Mouse (Mus musculus) layer of hippocampus, adult 2 months (tissue): ENCODE results near the gene Atg4a-ps. TPM values are rescaled to one million over a fixed set of nuclear protein-coding genes. Genes with fewer than 3 reads are reported as not detected.

Source experiments
- DNase-seq, 2 experiments: peaks; one replicate each; pipeline ENCODE4 v3.0.0; 2022; ENCODE audit warnings: low spot score in 2 of 2
- H3K27ac ChIP-seq: fragments of 200-600 bp; 2 replicates; pipeline ENCODE4 v1.8.1; 2022
- H3K4me3 ChIP-seq: fragments of 200-600 bp; 2 replicates; pipeline ENCODE4 v1.8.1; 2022; ENCODE audit warnings: mild to moderate bottlenecking
- CTCF ChIP-seq: fragments of 200-600 bp; conservative IDR thresholded peaks from 2 replicates; pipeline ENCODE4 v1.8.1; 2022; ENCODE audit warnings: antibody characterized with exemption, mild to moderate bottlenecking, moderate library complexity
- microRNA-seq, 2 experiments: library from miRNA; unstranded; fragments of <30 nt; microRNA quantifications; one replicate each; pipeline ENCODE4 v1.2.0; 2021
- total RNA-seq, 2 experiments: library from RNA; stranded (reverse); gene quantifications; 2 replicates each; pipeline ENCODE4 v1.2.3; 2021

Gene Atg4a-ps
- total RNA-seq, 2 experiments from 2014 or later: 1.9 TPM; not detected in 1

DNA sequence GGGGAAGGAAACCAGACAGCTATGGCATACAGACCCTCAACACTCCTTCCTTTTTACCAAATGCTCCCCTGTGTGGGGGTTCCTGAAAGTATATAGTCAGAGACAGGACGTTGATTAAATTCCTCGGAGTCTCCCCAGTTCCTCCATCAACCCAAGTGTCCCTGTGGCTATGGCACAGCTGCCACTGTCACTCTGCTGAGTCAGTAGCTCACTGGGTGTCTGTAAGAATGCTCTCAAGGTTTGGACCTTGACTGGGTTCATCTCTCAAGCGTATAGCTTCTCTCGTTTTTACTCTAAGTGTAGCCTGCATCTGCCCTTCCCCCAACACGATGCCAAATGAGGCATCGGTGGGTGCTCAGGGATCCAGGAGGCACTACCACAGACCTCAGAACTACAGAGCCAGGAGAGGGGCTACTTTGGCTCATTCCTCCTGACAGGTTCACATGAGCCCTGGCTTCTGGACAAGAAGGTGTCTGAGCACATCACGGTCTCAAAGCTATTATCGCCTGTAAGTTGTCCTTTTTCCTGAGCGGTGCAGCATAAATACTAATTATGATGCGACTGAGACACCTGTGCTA lies 21.9 kb downstream of the Atg4a-ps start:
- Histone ChIP-seq H3K27ac (no peak overlapping the region), H3K4me3 (no peak overlapping the region)
- no peak for TF ChIP-seq CTCF
- DNase-seq: no peak

GRCm38 (mm10) chr3:103620101-103620500 lies 25.8 kb downstream of the Atg4a-ps start:
- Histone ChIP-seq H3K4me3 (no peak overlapping the region), H3K27ac (no peak overlapping the region)
- TF ChIP-seq CTCF: no peak
- DNase-seq: no peak

GRCm38 (mm10) chr3:103616981-103617380 lies 28.9 kb downstream of the Atg4a-ps start:
- no peak for DNase-seq
- H3K27ac ChIP-seq: no peak overlapping the region
- peak; percentile 20; the same call in 1 of the 2 replicates for TF ChIP-seq CTCF
- no peak overlapping the region for H3K4me3 ChIP-seq

GRCm38 (mm10) chr3:103615621-103616020 lies 30.2 kb downstream of the Atg4a-ps start:
- TF ChIP-seq CTCF: no peak
- H3K27ac ChIP-seq: no peak overlapping the region
- DNase-seq: no peak

DNA sequence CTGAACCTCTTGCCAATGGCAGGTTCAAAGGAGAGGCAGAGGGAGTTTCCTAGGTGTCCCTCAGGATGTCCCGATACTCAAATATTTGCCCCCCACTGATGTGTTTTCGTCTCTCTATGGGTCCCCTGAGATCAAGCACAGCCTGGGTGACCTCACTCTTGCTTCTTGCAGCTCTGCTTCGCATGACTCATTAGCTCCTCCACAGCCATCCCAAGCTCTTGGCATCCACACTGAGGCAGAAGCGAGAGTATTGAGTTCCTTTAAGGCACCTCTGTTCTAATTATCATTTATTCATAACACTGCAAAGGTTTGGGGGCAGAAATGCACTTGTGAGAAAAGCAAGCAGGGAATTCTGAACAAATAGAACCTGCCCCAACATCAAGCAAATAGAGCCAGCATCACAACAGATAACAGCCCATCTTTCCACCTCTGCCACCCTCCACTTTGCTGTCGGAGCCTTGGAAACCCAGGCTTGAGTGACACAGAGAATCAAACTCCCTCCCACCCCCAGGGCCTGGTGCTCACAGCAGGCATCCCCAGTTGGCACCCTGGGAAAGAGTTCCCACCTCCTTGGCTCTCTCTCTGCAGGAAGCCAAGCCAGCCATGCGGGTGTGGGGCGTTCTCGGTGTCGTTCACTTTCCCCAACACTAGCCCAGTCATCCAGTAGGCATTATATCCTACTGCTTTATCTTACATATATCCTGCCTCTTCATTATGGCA lies 33.1 kb downstream of the Atg4a-ps start:
- DNase-seq: peak; percentile 70 to 72
- no peak for TF ChIP-seq CTCF
- H3K27ac ChIP-seq: peak overlapping the region; percentile 62; the same call in 1 of the 2 replicates
- H3K4me3 ChIP-seq: no peak overlapping the region

More at GRCm38 (mm10) chr3:103615621-103616020, 30.2 kb downstream of the Atg4a-ps start:
- H3K4me3 ChIP-seq: no peak overlapping the region

DNA sequence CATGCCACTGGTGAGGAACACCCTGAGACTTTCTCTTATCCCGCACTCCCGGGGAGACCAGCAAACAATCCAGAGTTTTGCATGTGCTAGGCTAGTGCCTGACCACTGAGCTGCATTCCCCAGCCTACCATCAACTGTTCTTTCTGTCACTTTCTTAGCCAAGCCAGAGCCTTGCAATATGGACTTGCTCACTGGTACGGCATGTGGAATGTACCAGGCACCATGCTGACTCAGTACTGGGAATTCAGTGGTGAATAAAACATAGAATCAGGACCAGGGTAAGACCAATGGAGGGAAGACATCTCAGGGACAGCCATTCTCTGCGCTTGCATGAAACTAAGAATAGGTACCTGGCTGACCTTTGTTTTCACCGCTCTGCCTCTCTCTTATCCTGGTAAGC lies 35.6 kb downstream of the Atg4a-ps start:
- no peak for TF ChIP-seq CTCF
- Histone ChIP-seq H3K27ac (no peak overlapping the region), H3K4me3 (no peak overlapping the region)
- DNase-seq: no peak

GRCm38 (mm10) chr3:103606660-103607595 lies 38.9 kb downstream of the Atg4a-ps start:
- Histone ChIP-seq H3K4me3 (no peak overlapping the region), H3K27ac (no peak overlapping the region)
- TF ChIP-seq CTCF: no peak
- DNase-seq: peak; percentile 7 to 18

DNA sequence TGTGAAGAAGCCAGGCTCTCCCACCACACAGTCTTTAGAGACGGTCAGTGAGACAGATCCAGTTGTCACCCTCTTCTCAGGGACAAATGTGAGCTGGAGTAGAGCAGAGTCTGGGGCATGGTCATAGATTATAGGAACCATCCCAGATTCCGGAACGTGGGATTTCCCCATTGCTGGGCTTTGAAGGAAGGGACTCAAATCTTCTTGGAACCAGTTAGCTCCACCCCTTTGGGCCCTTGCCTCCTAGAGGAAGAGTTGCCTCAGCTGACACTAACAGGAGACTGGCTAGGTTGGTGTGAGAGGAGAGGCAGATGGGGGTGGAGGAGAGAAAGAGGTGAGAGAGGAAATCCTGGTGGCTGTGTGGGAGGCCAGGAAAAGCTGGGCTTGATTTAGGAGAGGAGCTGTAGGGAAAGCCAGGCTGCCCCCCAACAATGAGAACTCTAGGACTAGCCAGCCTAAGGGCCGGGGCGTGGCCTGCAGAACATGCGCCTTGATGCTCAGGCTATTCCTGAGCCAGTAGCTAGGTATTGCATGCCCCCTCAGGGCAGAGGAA lies 39.7 kb downstream of the Atg4a-ps start:
- H3K4me3 ChIP-seq: no peak overlapping the region
- no peak for DNase-seq
- TF ChIP-seq CTCF: no peak
- no peak overlapping the region for H3K27ac ChIP-seq

- no peak for DNase-seq
- TF ChIP-seq CTCF: no peak
- H3K4me3 ChIP-seq: no peak overlapping the region
- H3K27ac ChIP-seq: no peak overlapping the region
Observed at GRCm38 (mm10) chr3:103601561-103601960, 44.3 kb downstream of the Atg4a-ps start.

GRCm38 (mm10) chr3:103601011-103601410 lies 44.9 kb downstream of the Atg4a-ps start:
- Histone ChIP-seq H3K27ac (no peak overlapping the region), H3K4me3 (no peak overlapping the region)
- DNase-seq: no peak
- no peak for TF ChIP-seq CTCF

GRCm38 (mm10) chr3:103597586-103597985 lies 48.3 kb downstream of the Atg4a-ps start:
- no peak overlapping the region for H3K27ac ChIP-seq
- TF ChIP-seq CTCF: no peak
- DNase-seq: no peak
- H3K4me3 ChIP-seq: no peak overlapping the region

DNA sequence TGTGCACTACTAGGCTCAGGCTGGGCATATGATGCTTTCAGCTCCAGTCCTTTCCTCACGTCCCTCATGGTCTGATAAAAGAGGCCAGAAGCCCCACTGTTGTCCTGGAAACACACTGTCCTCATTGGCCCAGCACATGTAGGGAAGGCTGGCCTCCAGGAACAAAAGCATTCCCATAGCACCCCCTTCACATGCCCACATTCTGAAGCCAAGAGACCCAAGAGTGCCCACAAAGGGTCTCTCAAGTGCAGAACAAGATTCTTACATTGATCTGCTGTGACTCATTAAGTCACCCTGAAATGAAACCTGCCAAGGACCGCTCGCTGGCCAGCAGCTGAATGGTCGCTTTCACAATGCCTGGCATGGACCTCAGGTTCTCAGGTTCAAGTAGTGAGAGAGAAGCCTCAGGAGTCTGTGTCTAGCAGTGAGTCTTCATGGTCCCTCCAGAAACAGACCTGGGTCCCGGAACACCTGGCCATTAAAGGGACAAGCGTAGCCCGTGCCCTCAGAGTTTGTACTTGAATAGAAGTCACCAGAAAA lies 50.5 kb downstream of the Atg4a-ps start:
- H3K4me3 ChIP-seq: no peak overlapping the region
- TF ChIP-seq CTCF: no peak

More for the DNA sequence above, 50.5 kb downstream of the Atg4a-ps start:
- H3K27ac ChIP-seq: no peak overlapping the region
- no peak for DNase-seq

Small RNA genes lying within 50 kb of the gene (microRNA-seq; reads per million reads assigned to microRNA genes)
- 0 reads per million in 2 experiments for gene Gm25325

Other genes starting within 250 kb of the Atg4a-ps start
- 1 to 10 TPM; 6.2 to 6.3 TPM for gene Syt6, start 70.8 kb downstream of the Atg4a-ps start, total RNA-seq
- 10 to 100 TPM; 13.6 to 14.2 TPM for gene Olfml3, start 91.9 kb upstream of the Atg4a-ps start, total RNA-seq
- not detected for gene Gm10964, start 93.3 kb upstream of the Atg4a-ps start, total RNA-seq
- 100 to 1,000 TPM; 128 to 134 TPM for gene Hipk1, start 145.5 kb upstream of the Atg4a-ps start, total RNA-seq
- gene Dclre1b, start 163.4 kb upstream of the Atg4a-ps start, total RNA-seq: 1 to 10 TPM; 9.8 to 10.0 TPM
- gene Ap4b1, start 163.5 kb upstream of the Atg4a-ps start, total RNA-seq: 10 to 100 TPM; 12.7 to 13.3 TPM
- gene Gm43064, start 163.5 kb upstream of the Atg4a-ps start, total RNA-seq: under 1 TPM; 0.27 to 0.31 TPM
- gene Bcl2l15, start 186.5 kb upstream of the Atg4a-ps start, total RNA-seq: 1 to 10 TPM; 1.5 to 2.0 TPM
- gene Ptpn22, start 213.7 kb upstream of the Atg4a-ps start, total RNA-seq: 1 to 10 TPM in 1 of 2 experiments, under 1 TPM in 1; 0.88 to 2.0 TPM